Mouse (Mus musculus) forebrain, embryonic 13.5 days (tissue): ENCODE measurements around the gene Nod2. TPM values are rescaled to one million over a fixed set of nuclear protein-coding genes. Genes with fewer than 3 reads are reported as not detected.

Source experiments
- ATAC-seq: fragments of 200-750 bp; cut with Nextera tagmentation; 2 replicates; pipeline ENCODE4 v1.8.0; 2017
- H3K27ac ChIP-seq: fragments of 300-500 bp; sonication (generic); 2 replicates; pipeline ENCODE4 v1.5.1; 2015; ENCODE audit warnings: inconsistent platforms, mild to moderate bottlenecking, moderate library complexity
- H3K27me3 ChIP-seq: fragments of 300-500 bp; sonication (generic); 2 replicates; pipeline ENCODE4 v1.6.1; 2015; ENCODE audit warnings: mild to moderate bottlenecking, inconsistent platforms
- H3K36me3 ChIP-seq: fragments of 300-500 bp; sonication (generic); 2 replicates; pipeline ENCODE4 v1.6.1; 2015; ENCODE audit warnings: mild to moderate bottlenecking, inconsistent platforms; ENCODE audit not compliant: poor library complexity, severe bottlenecking
- H3K4me1 ChIP-seq: fragments of 300-500 bp; sonication (generic); 2 replicates; pipeline ENCODE4 v1.6.1; 2015; ENCODE audit warnings: inconsistent platforms
- H3K4me2 ChIP-seq: fragments of 300-500 bp; sonication (generic); 2 replicates; pipeline ENCODE4 v1.6.1; 2015; ENCODE audit warnings: inconsistent platforms, mild to moderate bottlenecking, moderate library complexity
- H3K4me3 ChIP-seq: fragments of 300-500 bp; sonication (generic); 2 replicates; pipeline ENCODE4 v1.5.1; 2015; ENCODE audit warnings: mild to moderate bottlenecking, inconsistent platforms
- H3K9ac ChIP-seq: fragments of 300-500 bp; sonication (generic); 2 replicates; pipeline ENCODE4 v1.6.1; 2015; ENCODE audit warnings: mild to moderate bottlenecking, inconsistent platforms
- H3K9me3 ChIP-seq: fragments of 300-500 bp; sonication (generic); replicated peaks from 2 replicates; pipeline ENCODE4 v1.6.1; 2016; ENCODE audit warnings: inconsistent platforms
- WGBS: fragments of 180-500 bp; shearing (Covaris S2); methylation state at CpG from one replicate; pipeline ENCODE4 v1.1.7; 2015; 5-methylcytosine and 5-hydroxymethylcytosine counted together
- polyA plus RNA-seq: library from polyadenylated mRNA; unstranded; fragments of >200 nt; fragmentation: Nextera tagmentation; extraction: Ambion mirVana; gene quantifications from 2 replicates; pipeline ENCODE4 v1.2.1, GENCODE M21; 2015

Nod2 gene
- polyA plus RNA-seq, 1 experiment from 2014 or later = 0.10 TPM

DNA sequence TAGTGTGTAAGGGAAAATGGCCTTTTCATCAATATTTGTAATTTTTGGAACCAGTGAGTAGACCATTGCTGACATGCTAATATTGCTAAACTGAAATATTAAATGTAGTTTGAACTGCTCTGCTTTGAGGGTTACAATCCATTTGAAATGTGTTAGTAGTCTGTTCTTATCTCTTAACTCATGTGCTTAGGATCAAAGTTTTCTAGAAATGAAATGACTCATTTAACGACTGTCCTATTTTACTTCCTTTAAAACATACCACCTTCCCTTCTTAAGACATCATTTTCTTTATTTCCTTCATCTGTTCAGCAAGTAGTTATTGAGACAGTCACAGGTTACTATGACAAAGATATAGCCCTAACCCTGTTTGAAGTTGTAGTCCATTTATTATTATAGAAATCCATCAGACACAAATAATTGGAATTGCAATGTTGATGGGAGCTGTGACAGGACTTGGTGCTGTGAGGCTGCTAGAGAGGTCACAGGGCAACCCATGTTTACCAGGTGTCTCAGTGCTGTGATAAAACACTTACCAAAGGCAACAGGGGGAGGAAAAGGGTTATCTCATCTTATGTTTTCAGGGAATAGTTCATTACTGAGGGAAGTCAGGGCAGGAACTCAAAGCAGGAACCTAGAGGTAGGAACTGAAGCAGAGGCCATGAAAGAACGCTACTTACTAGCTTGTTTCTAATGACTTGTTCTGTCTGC is 76.3 kb downstream of the Nod2 start:
- Histone ChIP-seq H3K36me3 (peaks cover 22% of the 10 kb centered on the region), H3K4me3 (no peak overlapping the region), H3K27me3 (no peaks in the 10 kb centered on the region), H3K27ac (no peak overlapping the region), H3K4me1 (no peaks in the 10 kb centered on the region), H3K4me2 (no peak overlapping the region), H3K9me3 (no peaks in the 10 kb centered on the region), H3K9ac (no peak overlapping the region)
- WGBS = 96% methylated on average over 2 of the region's 2 CpGs
- ATAC-seq = no peak

Other genes with a start within 250 kb of the Nod2 start
- 44.9 and 47.7 TPM in 2 replicates for gene Nkd1, start 126.0 kb upstream of the Nod2 start, polyA plus RNA-seq
- 0.47 and 0.80 TPM in 2 replicates for gene Snx20, start 11.2 kb upstream of the Nod2 start, polyA plus RNA-seq
- 13.7 and 14.5 TPM in 2 replicates for gene Cyld, start 49.7 kb downstream of the Nod2 start, polyA plus RNA-seq